Mouse (Mus musculus) midbrain, embryonic 16.5 days (tissue): Measurements from ENCODE around the gene Mpp3. TPM values are rescaled to one million over a fixed set of nuclear protein-coding genes. Genes with fewer than 3 reads are reported as not detected.
"Not testable (repeated sequence)": the region's sequence is repeated elsewhere in the genome, so short reads cannot be mapped to it uniquely, and the experiment has no call there.

Source experiments
- ATAC-seq: fragments of 200-750 bp; cut with Nextera tagmentation; 2 replicates; pipeline ENCODE4 v1.8.0; 2017; ENCODE audit warnings: moderate TSS enrichment
- H3K27ac ChIP-seq: fragments of 300-500 bp; sonication (generic); 2 replicates; pipeline ENCODE4 v1.5.1; 2014; ENCODE audit warnings: mild to moderate bottlenecking, low read length, mixed read lengths
- H3K27me3 ChIP-seq: fragments of 300-500 bp; sonication (generic); 2 replicates; pipeline ENCODE4 v1.6.1; 2014; ENCODE audit warnings: low read depth, low read length, mixed read lengths; ENCODE audit not compliant: control insufficient read depth, insufficient read depth
- H3K36me3 ChIP-seq: fragments of 300-500 bp; sonication (generic); 2 replicates; pipeline ENCODE4 v1.6.1; 2014; ENCODE audit warnings: mild to moderate bottlenecking, low read length, moderate library complexity, mixed read lengths; ENCODE audit not compliant: control insufficient read depth, insufficient read depth
- H3K4me1 ChIP-seq: fragments of 300-500 bp; sonication (generic); 2 replicates; pipeline ENCODE4 v1.6.1; 2014; ENCODE audit warnings: mild to moderate bottlenecking, low read length, mixed read lengths; ENCODE audit not compliant: control insufficient read depth, insufficient read depth
- H3K4me2 ChIP-seq: fragments of 300-500 bp; sonication (generic); 2 replicates; pipeline ENCODE4 v1.6.1; 2014; ENCODE audit warnings: mild to moderate bottlenecking, low read length, mixed read lengths
- H3K4me3 ChIP-seq: fragments of 300-500 bp; sonication (generic); 2 replicates; pipeline ENCODE4 v1.5.1; 2014; ENCODE audit warnings: low read depth, mild to moderate bottlenecking, low read length, moderate library complexity, mixed read lengths
- H3K9ac ChIP-seq: fragments of 300-500 bp; sonication (generic); 2 replicates; pipeline ENCODE4 v1.6.1; 2014; ENCODE audit warnings: low read depth, low read length, mixed read lengths
- H3K9me3 ChIP-seq: fragments of 300-500 bp; sonication (generic); replicated peaks from 2 replicates; pipeline ENCODE4 v1.6.1; 2014; ENCODE audit warnings: mild to moderate bottlenecking, low read length, mixed read lengths; ENCODE audit not compliant: control insufficient read depth, poor library complexity, severe bottlenecking
- WGBS: fragments of 180-500 bp; shearing (Covaris S2); extraction: QIAGEN DNeasy Blood & Tissue Kit; methylation state at CpG from one replicate; pipeline ENCODE4 v1.1.7; 2014; 5-methylcytosine and 5-hydroxymethylcytosine counted together
- polyA plus RNA-seq: library from polyadenylated mRNA; unstranded; fragments of >200 nt; fragmentation: Nextera tagmentation; extraction: Ambion mirVana; gene quantifications from 2 replicates; pipeline ENCODE4 v1.2.1, GENCODE M21; 2015

Gene Mpp3
- polyA plus RNA-seq, 1 experiment from 2014 or later: 64.6 TPM

- Histone ChIP-seq H3K4me1 (no peaks in the 10 kb centered on the region), H3K9me3 (no peaks in the 10 kb centered on the region), H3K4me3 (no peak overlapping the region), H3K27ac (no peak overlapping the region), H3K4me2 (no peak overlapping the region), H3K36me3 (peaks cover 3% of the 10 kb centered on the region), H3K27me3 (no peaks in the 10 kb centered on the region), H3K9ac (no peak overlapping the region)
- 97% methylated on average over 7 of the region's 7 CpGs for WGBS
- no peak for ATAC-seq
Measured at GRCm38 (mm10) chr11:101995938-101996337, 32.3 kb downstream of the Mpp3 start.

DNA sequence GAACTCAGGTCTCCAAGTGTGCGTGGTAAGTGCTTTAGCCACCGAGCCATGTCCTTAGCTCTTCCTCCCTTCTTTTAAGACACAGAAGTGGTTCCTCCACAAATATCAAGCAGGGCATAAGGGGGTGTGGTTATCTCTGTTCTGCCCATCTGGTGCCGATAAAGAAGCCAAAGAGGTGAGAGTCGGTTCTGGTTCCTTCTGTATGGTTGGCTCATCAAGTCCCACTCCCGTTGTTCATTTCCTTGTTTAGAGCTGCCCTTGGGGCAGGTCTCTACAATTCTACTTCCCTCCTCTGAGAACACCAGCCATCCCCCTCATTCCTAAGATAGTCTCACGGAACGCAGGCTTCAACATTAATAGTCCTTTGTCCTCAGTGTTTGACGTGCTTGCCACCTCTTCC lies 34.2 kb downstream of the Mpp3 start:
- Histone ChIP-seq H3K27me3 (no peaks in the 10 kb centered on the region), H3K4me3 (no peak overlapping the region), H3K4me2 (no peak overlapping the region), H3K27ac (no peak overlapping the region), H3K36me3 (peaks cover 3% of the 10 kb centered on the region), H3K4me1 (no peaks in the 10 kb centered on the region), H3K9ac (no peak overlapping the region), H3K9me3 (no peaks in the 10 kb centered on the region)
- no peak for ATAC-seq
- 84% methylated on average over 8 of the region's 8 CpGs for WGBS

- no peak for ATAC-seq
- Histone ChIP-seq H3K36me3 (peaks cover 3% of the 10 kb centered on the region), H3K4me2 (no peak overlapping the region), H3K9me3 (no peaks in the 10 kb centered on the region), H3K4me1 (no peaks in the 10 kb centered on the region), H3K27ac (no peak overlapping the region), H3K4me3 (no peak overlapping the region), H3K9ac (no peak overlapping the region), H3K27me3 (no peaks in the 10 kb centered on the region)
- WGBS: 89% methylated on average over 7 of the region's 7 CpGs
Measured at GRCm38 (mm10) chr11:101992411-101992810, 35.9 kb downstream of the Mpp3 start.

GRCm38 (mm10) chr11:101991813-101992212 lies 36.4 kb downstream of the Mpp3 start:
- peaks cover 3% of the 10 kb centered on the region; the same call in 1 of the 2 replicates for H3K36me3 ChIP-seq
- H3K9me3 ChIP-seq: no peaks in the 10 kb centered on the region
- 82% methylated on average over 3 of the region's 3 CpGs for WGBS
- H3K27me3 ChIP-seq: no peaks in the 10 kb centered on the region
- no peak overlapping the region for H3K4me3 ChIP-seq
- no peak overlapping the region for H3K27ac ChIP-seq
- H3K4me2 ChIP-seq: no peak overlapping the region
- H3K9ac ChIP-seq: no peak overlapping the region
- no peaks in the 10 kb centered on the region for H3K4me1 ChIP-seq
- no peak for ATAC-seq

DNA sequence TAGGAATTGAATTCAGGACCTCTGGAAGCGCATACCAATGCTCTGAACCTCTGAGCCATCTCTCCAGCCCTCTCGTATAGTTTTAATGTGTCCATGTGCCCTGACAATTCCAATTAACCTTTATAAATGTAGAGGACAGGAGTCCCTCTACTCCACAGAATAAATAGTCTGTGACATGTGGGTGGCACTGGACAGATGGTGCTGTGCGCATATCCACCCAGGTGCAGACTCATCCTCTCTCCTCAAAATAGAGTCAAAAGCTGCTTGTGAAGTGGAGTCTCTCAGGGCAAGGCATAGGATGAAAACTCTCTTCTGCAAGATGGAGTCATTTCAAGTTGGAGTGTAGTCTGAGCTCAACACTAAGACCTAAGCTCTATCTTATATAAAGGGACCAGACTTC lies 38.0 kb downstream of the Mpp3 start:
- Histone ChIP-seq H3K9me3 (no peaks in the 10 kb centered on the region), H3K9ac (no peak overlapping the region), H3K4me2 (no peak overlapping the region), H3K36me3 (no peaks in the 10 kb centered on the region), H3K27me3 (no peaks in the 10 kb centered on the region), H3K27ac (no peak overlapping the region), H3K4me1 (no peaks in the 10 kb centered on the region), H3K4me3 (no peak overlapping the region)
- no peak for ATAC-seq
- WGBS: 87% methylated on average over 3 of the region's 3 CpGs

DNA sequence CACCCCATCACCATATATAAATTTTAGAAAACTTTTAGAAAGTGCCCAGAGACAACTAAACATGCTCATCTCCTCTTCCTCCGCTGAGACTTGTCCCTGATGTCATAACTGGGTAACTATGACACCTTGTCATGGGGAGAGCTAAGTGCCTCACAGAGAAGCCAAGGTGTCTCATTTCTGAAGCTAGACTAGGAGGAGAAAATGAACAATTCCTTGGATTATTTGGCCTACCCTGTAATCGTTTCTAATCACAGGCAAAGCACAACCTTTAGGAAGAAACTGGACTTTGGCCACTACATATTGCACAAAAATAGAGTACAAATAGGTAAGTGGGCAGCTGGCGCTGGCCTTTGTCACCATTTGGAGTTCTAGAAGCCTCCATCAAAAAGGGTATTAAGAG lies 41.3 kb downstream of the Mpp3 start, which contains the start of gene Dusp3:
Gene Dusp3, minus strand, starts transcription at position 101 of the 400 bp plus-strand sequence.
- Histone ChIP-seq H3K4me2 (no peak within 1 kb of the TSS), H3K4me1 (peaks cover 6% of the 10 kb centered on the region), H3K4me3 (no peak within 1 kb of the TSS), H3K9me3 (no peaks in the 10 kb centered on the region), H3K27ac (no peak within 1 kb of the TSS), H3K9ac (no peak within 1 kb of the TSS), H3K36me3 (no peaks in the 10 kb centered on the region), H3K27me3 (no peaks in the 10 kb centered on the region)
- ATAC-seq: no peak
- 82% methylated on average over 3 of the region's 3 CpGs for WGBS

GRCm38 (mm10) chr11:101985990-101986389 lies 42.3 kb downstream of the Mpp3 start:
- 5% methylated on average over 10 of the region's 10 CpGs for WGBS

GRCm38 (mm10) chr11:101985450-101985849 lies 42.8 kb downstream of the Mpp3 start:
- not testable (repeated sequence) for H3K4me1 ChIP-seq, H3K4me2 ChIP-seq, H3K36me3 ChIP-seq, H3K9me3 ChIP-seq, H3K27me3 ChIP-seq, H3K27ac ChIP-seq, H3K4me3 ChIP-seq, ATAC-seq, H3K9ac ChIP-seq
- WGBS: 71% methylated on average over 6 of the region's 6 CpGs

More at GRCm38 (mm10) chr11:101985990-101986389, 42.3 kb downstream of the Mpp3 start:
- peaks cover 6% of the 10 kb centered on the region for H3K4me1 ChIP-seq
- H3K9ac ChIP-seq: no peak overlapping the region
- no peaks in the 10 kb centered on the region for H3K36me3 ChIP-seq
- H3K27ac ChIP-seq: no peak overlapping the region
- no peak for ATAC-seq
- H3K9me3 ChIP-seq: no peaks in the 10 kb centered on the region
- H3K4me2 ChIP-seq: no peak overlapping the region
- H3K4me3 ChIP-seq: no peak overlapping the region
- no peaks in the 10 kb centered on the region for H3K27me3 ChIP-seq

GRCm38 (mm10) chr11:101984054-101985025 lies 43.9 kb downstream of the Mpp3 start, which contains the start of gene Cfap97d1:
Cfap97d1 (plus strand) TSS chr11:101984279.
- peak within 1 kb of the TSS; percentile 79 for H3K27ac ChIP-seq
- no peaks in the 10 kb centered on the region; the same call in 1 of the 2 replicates for H3K36me3 ChIP-seq
- H3K27me3 ChIP-seq: no peaks in the 10 kb centered on the region
- no peaks in the 10 kb centered on the region for H3K9me3 ChIP-seq
- peak within 1 kb of the TSS; percentile 93 for H3K4me2 ChIP-seq
- H3K4me3 ChIP-seq: peak within 1 kb of the TSS; percentile 65
- H3K9ac ChIP-seq: peak within 1 kb of the TSS; percentile 77
- H3K4me1 ChIP-seq: peaks cover 6% of the 10 kb centered on the region
- ATAC-seq: peak; percentile 86
- 2% methylated on average over 70 of the region's 71 CpGs for WGBS
